Mouse (Mus musculus) myocyte (in vitro differentiated cells): ENCODE results near the gene Mapkapk2.

Experiments
- MAX ChIP-seq: IDR thresholded peaks from one replicate; pipeline ENCODE4 v1.6.1; 2011; ENCODE audit warnings: low read depth, mild to moderate bottlenecking, control low read depth
- POLR2A ChIP-seq: IDR thresholded peaks from one replicate; pipeline ENCODE4 v1.6.1; 2011; ENCODE audit warnings: low read depth, mild to moderate bottlenecking, control low read depth, moderate library complexity; ENCODE audit not compliant: insufficient read length
- POLR2AphosphoS2 ChIP-seq: IDR thresholded peaks from one replicate; pipeline ENCODE4 v1.6.1; 2011; ENCODE audit warnings: low read depth, control low read depth; ENCODE audit not compliant: insufficient read length
- REST ChIP-seq: IDR thresholded peaks from one replicate; pipeline ENCODE4 v1.6.1; 2011; ENCODE audit warnings: mild to moderate bottlenecking, control low read depth, moderate library complexity; ENCODE audit not compliant: insufficient read depth, insufficient read length
- SRF ChIP-seq: IDR thresholded peaks from one replicate; pipeline ENCODE4 v1.6.1; 2011; ENCODE audit warnings: low read depth; ENCODE audit not compliant: control insufficient read depth, insufficient read length

- TF ChIP-seq POLR2A (no peak), MAX (no peak), SRF (no peak), POLR2AphosphoS2 (no peak), REST (no peak)
Measured at GRCm38 (mm10) chr1:131093889-131094288, 3.7 kb downstream of the Mapkapk2 start.
